Mouse (Mus musculus) olfactory bulb, adult 2 months (tissue): ENCODE data around the gene Vgll4. TPM values are rescaled to one million over a fixed set of nuclear protein-coding genes. Genes with fewer than 3 reads are reported as not detected.

Experiments used
- H3K27ac ChIP-seq: fragments of 200-500 bp; 2 replicates; pipeline ENCODE4 v1.5.1; 2012; ENCODE audit warnings: low read depth, low read length; ENCODE audit not compliant: insufficient read depth
- H3K4me1 ChIP-seq: fragments of 200-500 bp; 2 replicates; pipeline ENCODE4 v1.6.1; 2012; ENCODE audit warnings: low read length; ENCODE audit not compliant: control insufficient read depth, insufficient read depth
- H3K4me3 ChIP-seq: fragments of 200-500 bp; 2 replicates; pipeline ENCODE4 v1.5.1; 2012; ENCODE audit warnings: mild to moderate bottlenecking, low read depth, low read length, moderate library complexity; ENCODE audit not compliant: insufficient read depth
- CTCF ChIP-seq: fragments of 200-500 bp; IDR thresholded peaks from 2 replicates; pipeline ENCODE4 v1.5.1; 2012; ENCODE audit warnings: low read depth, mild to moderate bottlenecking, low read length, moderate library complexity; ENCODE audit not compliant: insufficient read depth
- POLR2A ChIP-seq: fragments of 200-500 bp; IDR thresholded peaks from 2 replicates; pipeline ENCODE4 v1.6.1; 2012; ENCODE audit warnings: mild to moderate bottlenecking, low read depth, low read length, moderate library complexity; ENCODE audit not compliant: insufficient read depth
- WGBS: fragments of 180-500 bp; shearing (Covaris S2); methylation state at CpG from one replicate; pipeline ENCODE4 v1.1.7; 2018; 5-methylcytosine and 5-hydroxymethylcytosine counted together
- polyA plus RNA-seq: library from polyadenylated mRNA; stranded (reverse); fragments of >200 nt; gene quantifications from 2 replicates; pipeline ENCODE4 v1.2.4, GENCODE M21; 2012; ENCODE audit warnings: low replicate concordance; ENCODE audit not compliant: missing spikeins, insufficient read depth, insufficient read length

The Vgll4 gene
- polyA plus RNA-seq, 1 experiment, result not detected

DNA sequence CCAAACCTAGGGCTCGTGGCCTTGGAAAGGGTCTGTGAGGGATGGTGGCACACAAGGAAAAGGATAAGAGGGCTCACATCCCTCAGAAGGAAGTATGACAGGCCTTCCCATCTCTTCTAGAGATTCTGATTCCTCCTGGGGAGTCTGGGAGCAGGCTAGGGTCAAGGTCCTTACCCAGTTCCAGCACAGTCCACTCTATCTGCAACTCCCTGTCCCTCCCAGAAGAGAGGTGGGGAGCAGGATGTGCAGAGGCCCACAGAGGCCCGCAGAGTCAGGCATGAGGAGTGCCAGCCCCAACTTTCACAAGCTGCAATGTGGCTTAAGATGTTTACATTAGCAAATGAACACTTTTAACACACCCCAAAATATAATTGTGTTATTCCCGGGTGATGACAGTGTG is 114.2 kb downstream of the Vgll4 start:
- whole genome bisulfite sequencing, result 78% methylated on average over 3 of the region's 3 CpGs

GRCm38 (mm10) chr6:114854368-114854767 is 115.4 kb downstream of the Vgll4 start:
- peaks cover 32% of the 10 kb centered on the region for H3K4me1 ChIP-seq
- no peak overlapping the region for H3K4me3 ChIP-seq
- H3K27ac ChIP-seq, result no peak overlapping the region
- WGBS, result 67% methylated on average over 2 of the region's 2 CpGs
- no peak for TF ChIP-seq POLR2A
- no peak for TF ChIP-seq CTCF

More for the DNA sequence above, 114.2 kb downstream of the Vgll4 start:
- Histone ChIP-seq H3K27ac (no peak overlapping the region), H3K4me1 (peaks cover 39% of the 10 kb centered on the region), H3K4me3 (no peak overlapping the region)
- TF ChIP-seq CTCF (no peak), POLR2A (no peak)

DNA sequence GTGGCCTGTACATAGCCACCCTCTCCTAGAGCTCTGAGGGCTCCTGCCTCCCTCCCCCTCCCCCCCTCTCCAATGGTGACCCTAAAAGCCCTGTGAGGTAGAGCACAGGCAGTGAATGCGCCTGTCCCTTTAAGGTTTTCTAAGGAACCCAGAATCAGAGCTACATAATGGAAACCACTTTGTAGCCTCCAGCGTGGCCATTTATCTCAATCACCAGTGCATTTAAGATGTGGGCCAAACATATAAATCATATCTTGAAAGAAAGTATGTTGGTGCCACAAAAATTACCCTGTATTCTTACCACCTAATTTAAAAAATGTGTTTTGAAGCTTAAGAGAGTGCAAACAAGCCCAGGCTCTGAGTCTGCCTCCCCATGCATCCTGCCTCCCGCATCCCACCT is 117.1 kb downstream of the Vgll4 start:
- H3K27ac ChIP-seq, result no peak overlapping the region
- TF ChIP-seq POLR2A, result no peak
- no peak for TF ChIP-seq CTCF
- peaks cover 28% of the 10 kb centered on the region for H3K4me1 ChIP-seq
- WGBS, result 51% methylated on average over 3 of the region's 3 CpGs
- H3K4me3 ChIP-seq, result no peak overlapping the region

DNA sequence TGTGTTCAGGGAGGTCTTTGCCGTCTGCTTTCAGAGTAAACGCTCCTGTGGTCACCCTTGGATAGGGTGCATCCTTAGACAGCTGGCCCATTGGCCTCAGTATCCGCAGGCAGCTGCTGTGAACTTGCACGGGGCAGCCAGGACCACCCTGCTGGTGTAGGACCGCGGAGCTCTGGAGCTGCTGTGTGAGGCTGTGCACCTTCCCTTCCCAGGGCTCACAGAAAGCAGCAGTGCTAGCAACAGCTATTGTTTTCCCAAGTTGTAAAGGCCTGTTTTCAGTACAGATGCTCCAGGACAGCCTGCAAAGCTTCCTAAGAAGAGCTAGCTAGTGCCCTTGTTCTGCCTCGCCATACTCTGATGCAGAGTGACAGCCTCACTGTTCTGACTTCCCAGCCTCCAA is 118.1 kb downstream of the Vgll4 start:
- Histone ChIP-seq H3K4me3 (no peak overlapping the region), H3K27ac (no peak overlapping the region), H3K4me1 (peaks cover 34% of the 10 kb centered on the region)
- TF ChIP-seq CTCF (no peak), POLR2A (no peak)
- 73% methylated on average over 7 of the region's 7 CpGs for WGBS

GRCm38 (mm10) chr6:114849787-114850186 is 120.0 kb downstream of the Vgll4 start:
- TF ChIP-seq CTCF (no peak), POLR2A (no peak)
- Histone ChIP-seq H3K27ac (no peak overlapping the region), H3K4me3 (no peak overlapping the region), H3K4me1 (peaks cover 37% of the 10 kb centered on the region)
- 92% methylated on average over 8 of the region's 8 CpGs for WGBS

DNA sequence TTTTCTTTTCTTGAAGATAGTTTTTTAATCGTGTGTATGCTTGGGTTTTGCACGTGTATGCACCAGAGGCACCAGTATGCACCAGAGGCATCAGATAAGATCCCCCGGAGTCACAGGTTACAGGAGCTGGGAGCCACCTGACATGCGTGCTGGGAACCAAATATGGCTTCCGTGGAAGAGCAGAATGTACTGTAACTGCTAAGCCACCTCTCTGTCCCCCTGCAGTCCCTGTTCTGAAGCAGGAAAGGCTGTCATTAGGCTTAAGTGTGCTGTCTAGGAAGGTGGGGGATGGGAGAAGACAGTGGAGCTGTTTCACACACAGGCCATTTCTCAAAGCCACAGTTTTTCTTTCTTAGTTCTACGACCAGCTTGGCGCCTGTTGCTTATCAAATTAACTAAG is 121.0 kb downstream of the Vgll4 start:
- TF ChIP-seq CTCF (no peak), POLR2A (no peak)
- H3K4me1 ChIP-seq, result peaks cover 37% of the 10 kb centered on the region
- H3K27ac ChIP-seq, result no peak overlapping the region
- WGBS, result 69% methylated on average over 7 of the region's 7 CpGs
- H3K4me3 ChIP-seq, result no peak overlapping the region

DNA sequence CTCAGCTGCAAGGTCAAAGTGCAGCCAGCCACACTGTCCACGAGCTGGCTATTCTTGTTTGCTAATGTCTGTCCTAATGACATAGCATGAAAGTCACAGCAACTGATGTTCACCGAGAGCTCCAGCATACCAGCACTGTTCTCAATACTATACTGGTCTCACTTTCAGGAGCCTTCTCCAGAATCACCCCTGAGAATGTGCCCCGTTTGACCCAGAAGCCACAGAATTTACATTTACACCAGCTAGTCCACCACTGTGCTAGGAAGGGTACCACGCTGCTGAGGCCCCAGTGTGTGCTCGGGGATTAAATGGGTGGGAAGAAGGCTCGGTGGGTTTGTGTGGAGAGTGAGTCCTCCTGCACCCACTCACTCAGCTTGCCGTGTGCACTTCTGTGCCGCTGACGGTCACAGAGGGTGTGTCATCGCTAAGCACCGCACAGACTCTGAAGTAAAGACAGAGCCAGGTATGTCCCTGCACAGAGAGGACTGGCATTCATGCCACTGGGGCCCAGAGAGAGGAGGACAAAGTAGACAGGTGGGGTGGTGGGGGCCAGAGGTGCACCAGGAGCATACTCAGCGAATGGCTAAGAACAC is 122.1 kb downstream of the Vgll4 start:
- peaks cover 29% of the 10 kb centered on the region for H3K4me1 ChIP-seq
- no peak overlapping the region for H3K4me3 ChIP-seq
- WGBS, result 71% methylated on average over 12 of the region's 12 CpGs
- TF ChIP-seq POLR2A, result no peak
- TF ChIP-seq CTCF, result no peak
- H3K27ac ChIP-seq, result no peak overlapping the region

DNA sequence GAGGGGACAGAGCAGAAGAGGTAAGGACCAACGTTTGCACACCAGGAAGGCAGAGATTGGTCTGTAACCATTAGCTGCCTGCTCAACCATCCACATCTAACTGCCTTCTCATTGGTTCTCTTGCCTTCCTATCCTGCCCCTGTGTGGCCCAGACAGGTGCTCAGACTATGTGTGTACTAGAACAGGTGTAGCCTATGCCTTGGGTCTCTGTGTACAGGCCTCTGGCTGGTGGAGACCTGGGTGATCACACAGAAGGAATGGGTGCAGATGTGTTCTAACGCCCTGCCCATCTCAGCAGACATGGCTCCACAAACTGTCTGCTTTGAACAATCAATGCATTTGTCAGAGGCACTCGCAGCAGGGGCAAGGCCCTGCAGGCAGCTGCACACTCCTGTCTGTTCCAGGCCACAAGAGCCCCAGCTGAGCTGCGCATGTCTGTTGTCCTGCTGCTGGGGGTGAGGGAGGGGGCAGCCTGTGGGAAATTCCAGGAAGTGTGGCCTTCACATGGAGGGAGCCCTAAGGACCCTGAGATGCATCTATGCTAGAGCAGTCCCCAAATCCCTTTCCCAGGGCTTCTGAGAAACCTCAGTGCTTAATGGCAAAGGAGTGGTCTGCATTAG is 123.5 kb downstream of the Vgll4 start:
- H3K27ac ChIP-seq, result no peak overlapping the region
- 72% methylated on average over 4 of the region's 4 CpGs for WGBS
- TF ChIP-seq CTCF (no peak), POLR2A (no peak)
- no peak overlapping the region for H3K4me3 ChIP-seq
- H3K4me1 ChIP-seq, result peaks cover 28% of the 10 kb centered on the region

- Histone ChIP-seq H3K4me3 (no peak overlapping the region), H3K4me1 (peaks cover 35% of the 10 kb centered on the region), H3K27ac (no peak overlapping the region)
- WGBS, result 79% methylated on average over 2 of the region's 2 CpGs
- no peak for TF ChIP-seq POLR2A
- no peak for TF ChIP-seq CTCF
Measured at GRCm38 (mm10) chr6:114842863-114843262, 126.9 kb downstream of the Vgll4 start.
